Mouse (Mus musculus): ENCODE measurements at regions not wholly inside any gene's neighbourhood (a gene's known extent, or its start where the extent isn't known, plus 50 kb on each side); places are given as distances from the start of the nearest gene placed in this dataset.

DNA sequence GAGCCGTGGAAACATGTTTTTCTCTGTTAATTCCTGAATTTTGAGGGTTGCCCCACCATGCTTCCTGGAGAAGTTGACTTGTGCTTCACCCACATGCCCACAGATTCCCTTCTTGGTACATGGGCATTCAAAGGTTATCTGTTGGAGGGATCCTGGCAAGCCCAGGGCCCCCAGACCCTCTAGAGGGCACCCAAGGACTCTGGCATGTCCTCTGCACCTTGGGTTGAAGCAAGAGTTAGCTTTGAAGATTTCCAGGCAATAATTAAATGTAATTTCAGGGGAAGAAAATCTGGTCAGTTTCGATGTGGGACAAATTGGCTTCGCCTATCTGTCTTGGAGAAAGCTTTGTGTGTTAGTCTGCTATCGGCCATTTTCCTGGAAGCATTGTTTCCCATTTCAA lies 339.0 kb upstream of the Zmiz1 start:
- TF ChIP-seq TAL1 (IDR thresholded peaks at IDR 0.05; ENCODE audit: low read length): no peak
- no peak for TF ChIP-seq SIN3A (IDR thresholded peaks at IDR 0.05; ENCODE audit: low read length)
- no peak for TF ChIP-seq RAD21 (IDR thresholded peaks at IDR 0.05; ENCODE audit: low read depth, low read length)
- TF ChIP-seq CTCF (IDR thresholded peaks at IDR 0.05 in 2 of 3, conservative IDR thresholded peaks at IDR 0.05 in 1 of 3; ENCODE audit: control insufficient read depth in 1 of 3, insufficient read depth in 1 of 3, low read depth in 2 of 3, low read length in 3 of 3, poor library complexity in 1 of 3, severe bottlenecking in 1 of 3): no peak
- no peak for TF ChIP-seq EP300 (IDR thresholded peaks at IDR 0.05; ENCODE audit: low read depth in 1 of 2, low read length in 2 of 2)
- no peak for TF ChIP-seq TCF12 (IDR thresholded peaks at IDR 0.05; ENCODE audit: low read depth, low read length)
- no peak for TF ChIP-seq POLR2AphosphoS5 (IDR thresholded peaks at IDR 0.05; ENCODE audit: borderline replicate concordance, low read depth, low read length)
- TF ChIP-seq MEF2A (IDR thresholded peaks at IDR 0.05; ENCODE audit: extremely low read depth, insufficient replicate concordance, low read depth, low read length, poor library complexity, severe bottlenecking): no peak
- TF ChIP-seq NRF1 (IDR thresholded peaks at IDR 0.05; ENCODE audit: insufficient read depth, low read depth, low read length, poor library complexity, severe bottlenecking): no peak
- TF ChIP-seq USF2 (IDR thresholded peaks at IDR 0.05; ENCODE audit: borderline replicate concordance in 1 of 2, insufficient read depth in 1 of 2, low read depth in 1 of 2, low read length in 2 of 2): no peak
- TF ChIP-seq GABPA (IDR thresholded peaks at IDR 0.05; ENCODE audit: low read depth, low read length): no peak
- TF ChIP-seq RCOR1 (IDR thresholded peaks at IDR 0.05; ENCODE audit: low read depth, low read length): no peak
